Mouse (Mus musculus) ovary, adult 2 months (tissue): Measurements from ENCODE around the gene 4930550L24Rik. TPM values are rescaled to one million over a fixed set of nuclear protein-coding genes. Genes with fewer than 3 reads are reported as not detected.

Experiments used
- polyA plus RNA-seq: library from polyadenylated mRNA; depleted of rRNA; stranded (reverse); fragments of >200 nt; gene quantifications from 2 replicates; pipeline ENCODE4 v1.2.3, GENCODE M21; 2012; rRNA removed

The 4930550L24Rik gene
- polyA plus RNA-seq = not detected in 2 replicates

GRCm38 (mm10) chrX:58909060-58909459 lies at the start of gene 4930550L24Rik:
4930550L24Rik (plus strand) TSS chrX:58909360.

